Comparison of ENCODE assay signal across 12 mouse cellular contexts in genomic region chrX:161634342-161634741, GRCm38 (mm10).
DNase-seq lines count a peak whose midpoint lies in the region; ATAC-seq and TF ChIP-seq lines count a peak whose summit lies in the region.
"Had no signal": no experiment of that assay in that cellular context is flagged by ENCODE, and none has a peak within 500 bp of the region (broad histone marks: within the 10 kb centered on the region; RNA-seq: fewer than 3 reads in every experiment).

No protein-coding gene starts in this region.

- H3K9me3 ChIP-seq in forebrain, embryonic 12.5 days, result no peaks in the 10 kb centered on the region
- H3K9me3 ChIP-seq in forebrain, embryonic 10.5 days, result no peaks in the 10 kb centered on the region
- H3K9me3 ChIP-seq in neural tube, embryonic 11.5 days (ENCODE audit: control insufficient read depth, low read length), result no peaks in the 10 kb centered on the region
- H3K9me3 ChIP-seq: liver, embryonic 12.5 days had no signal

- intact Hi-C loops in heart, adult 2 months (cut with DNase I), result no loop called here

- no peak for TF ChIP-seq CTCF in heart, adult 2 months (IDR thresholded peaks at IDR 0.05)

- no peak overlapping the region for H3K9ac ChIP-seq in forebrain, embryonic 12.5 days
- H3K9ac ChIP-seq in neural tube, embryonic 11.5 days (ENCODE audit: low read length), result no peak overlapping the region
- H3K9ac ChIP-seq in heart, adult 2 months (ENCODE audit: low read depth, low read length), result no peak overlapping the region
- H3K9ac ChIP-seq: liver, embryonic 12.5 days had no signal

- H3K4me1 ChIP-seq in forebrain, embryonic 12.5 days, result no peaks in the 10 kb centered on the region
- H3K4me1 ChIP-seq in forebrain, embryonic 10.5 days, result no peaks in the 10 kb centered on the region
- no peaks in the 10 kb centered on the region for H3K4me1 ChIP-seq in neural tube, embryonic 11.5 days (ENCODE audit: control insufficient read depth, insufficient read depth, low read length)
- H3K4me1 ChIP-seq in heart, adult 2 months (ENCODE audit: control insufficient read depth, insufficient read depth, low read length), result no peaks in the 10 kb centered on the region
- H3K4me1 ChIP-seq: liver, embryonic 12.5 days had no signal

- ATAC-seq in forebrain, embryonic 12.5 days (ENCODE audit: low FRiP score), result peak; percentile 73
- 0 out of 2 replicates have a peak, but pooled peaks have one; percentile 55 for ATAC-seq in neural tube, embryonic 11.5 days (ENCODE audit: insufficient read depth, low FRiP score, low TSS enrichment)
- ATAC-seq: liver, embryonic 12.5 days had no signal

- H3K4me3 ChIP-seq in forebrain, embryonic 12.5 days (replicated peaks), result no peak overlapping the region
- no peak overlapping the region for H3K4me3 ChIP-seq in forebrain, embryonic 10.5 days
- no peak overlapping the region for H3K4me3 ChIP-seq in neural tube, embryonic 11.5 days (ENCODE audit: low read depth, low read length)
- H3K4me3 ChIP-seq in heart, adult 2 months, result no peak overlapping the region
- H3K4me3 ChIP-seq: liver, embryonic 12.5 days had no signal

- no peak for TF ChIP-seq EP300 in heart, adult 2 months (IDR thresholded peaks at IDR 0.05; ENCODE audit: insufficient read depth, low read depth, low read length)

- 0 out of 2 replicates have a peak, but pooled peaks cover 14% of the 10 kb centered on the region for H3K27me3 ChIP-seq in forebrain, embryonic 12.5 days
- H3K27me3 ChIP-seq in forebrain, embryonic 10.5 days (ENCODE audit: poor library complexity, severe bottlenecking), result peaks cover 88% of the 10 kb centered on the region
- no peaks in the 10 kb centered on the region for H3K27me3 ChIP-seq in neural tube, embryonic 11.5 days (ENCODE audit: control insufficient read depth, insufficient read depth, low read length)
- H3K27me3 ChIP-seq in heart, adult 2 months (ENCODE audit: control insufficient read depth, insufficient read depth, low read length), result no peaks in the 10 kb centered on the region
- H3K27me3 ChIP-seq: liver, embryonic 12.5 days had no signal

- H3K27ac ChIP-seq in forebrain, embryonic 12.5 days, result no peak overlapping the region
- H3K27ac ChIP-seq in forebrain, embryonic 10.5 days, result no peak overlapping the region
- no peak overlapping the region for H3K27ac ChIP-seq in neural tube, embryonic 11.5 days (ENCODE audit: low read depth, low read length)
- H3K27ac ChIP-seq in heart, adult 2 months, result no peak overlapping the region
- H3K27ac ChIP-seq: liver, embryonic 12.5 days had no signal

- H3K79me2 ChIP-seq in heart, adult 2 months (replicated peaks; ENCODE audit: control insufficient read depth, insufficient read depth, low read length), result no peaks in the 10 kb centered on the region

- TF ChIP-seq POLR2A in heart, adult 2 months (IDR thresholded peaks at IDR 0.05; ENCODE audit: insufficient read depth, low read depth, low read length), result no peak

- H3K36me3 ChIP-seq in forebrain, embryonic 12.5 days (replicated peaks), result no peaks in the 10 kb centered on the region
- no peaks in the 10 kb centered on the region for H3K36me3 ChIP-seq in forebrain, embryonic 10.5 days (replicated peaks)
- no peaks in the 10 kb centered on the region for H3K36me3 ChIP-seq in neural tube, embryonic 11.5 days (ENCODE audit: control insufficient read depth, insufficient read depth, low read length)
- no peaks in the 10 kb centered on the region for H3K36me3 ChIP-seq in heart, adult 2 months (ENCODE audit: control insufficient read depth, insufficient read depth, low read length)
- H3K36me3 ChIP-seq: liver, embryonic 12.5 days had no signal

- no peak overlapping the region for H3K4me2 ChIP-seq in forebrain, embryonic 12.5 days
- H3K4me2 ChIP-seq in neural tube, embryonic 11.5 days (ENCODE audit: low read depth), result no peak overlapping the region
- H3K4me2 ChIP-seq: liver, embryonic 12.5 days had no signal

- DNase-seq in forebrain, embryonic 10.5 days (ENCODE audit: extremely low spot score, low spot score), result no peak
- no peak for DNase-seq in neural tube, embryonic 11.5 days (ENCODE audit: low spot score)
- no peak for DNase-seq in neural tube, embryonic 10.5 days (ENCODE audit: extremely low spot score, low spot score)
- DNase-seq in kidney, postnatal 14 days, result peak; percentile 0
- no peak for DNase-seq in spleen, postnatal 36 days (ENCODE audit: low spot score in 2 of 2)
- no peak for DNase-seq in thymus, postnatal 14 days
- no peak for DNase-seq in heart, adult 2 months
- DNase-seq: cerebellum, postnatal 25 days; heart, adult 11 months; heart, postnatal 4 days had no signal

- 82% methylated on average over 2 of the region's 2 CpGs for WGBS in forebrain, embryonic 12.5 days
- WGBS in forebrain, embryonic 10.5 days, result 84% methylated on average over 2 of the region's 2 CpGs
- 87% methylated on average over 2 of the region's 2 CpGs for WGBS in neural tube, embryonic 11.5 days
- 67% methylated on average over 2 of the region's 2 CpGs for WGBS in heart, adult 2 months
